Mouse (Mus musculus) embryo, embryonic 10 days (tissue): ENCODE results near the gene Defa22.
"Not testable (repeated sequence)": the region's sequence is repeated elsewhere in the genome, so short reads cannot be mapped to it uniquely, and the experiment has no call there.

Experiments used
- DNase-seq: peaks from one replicate; pipeline ENCODE4 v3.0.0-alpha.2; 2015; ENCODE audit warnings: low spot score

The Defa22 gene

DNA sequence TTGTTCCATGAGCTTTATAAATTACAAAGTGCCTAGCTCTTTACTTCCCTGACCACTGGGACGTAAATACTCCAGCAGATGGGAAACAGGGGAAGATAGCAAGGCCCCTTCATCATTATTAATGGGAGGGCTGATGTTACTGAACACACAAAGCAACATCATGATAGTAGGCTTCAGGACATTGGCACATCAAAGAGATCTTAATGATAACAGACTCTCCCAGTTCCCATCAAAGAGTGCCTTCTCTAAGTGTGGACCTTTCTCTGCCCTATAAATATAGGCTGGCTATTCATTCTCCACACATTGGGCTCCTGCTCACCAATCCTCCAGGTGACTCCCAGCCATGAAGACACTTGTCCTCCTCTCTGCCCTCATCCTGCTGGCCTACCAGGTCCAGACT, at the start of gene Defa22:
TSS of gene Defa22 (plus strand) at position 301 of the 400 bp plus-strand sequence.
- DNase-seq, result not testable (repeated sequence)

DNA sequence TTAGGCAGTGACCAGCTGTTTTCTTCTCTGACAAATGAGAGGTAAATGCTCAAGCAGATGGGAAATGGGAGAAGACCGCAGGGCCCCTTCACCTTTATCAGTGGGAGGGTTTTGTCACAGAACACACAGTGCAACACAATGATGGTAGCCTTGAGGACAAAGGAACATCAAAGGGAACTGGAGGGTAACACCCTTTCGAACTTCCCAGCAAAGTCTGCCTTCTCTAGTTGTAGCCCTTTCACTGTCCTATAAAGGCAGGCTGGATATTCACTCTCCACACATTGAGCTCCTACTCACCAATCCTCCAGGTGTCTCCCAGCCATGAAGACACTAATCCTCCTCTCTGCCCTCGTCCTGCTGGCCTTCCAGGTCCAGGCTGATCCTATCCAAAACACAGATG, 27.7 kb upstream of the Defa22 start, which contains the start of gene Defa30:
TSS of gene Defa30 (plus strand) at position 301 of the 400 bp plus-strand sequence.
- not testable (repeated sequence) for DNase-seq

DNA sequence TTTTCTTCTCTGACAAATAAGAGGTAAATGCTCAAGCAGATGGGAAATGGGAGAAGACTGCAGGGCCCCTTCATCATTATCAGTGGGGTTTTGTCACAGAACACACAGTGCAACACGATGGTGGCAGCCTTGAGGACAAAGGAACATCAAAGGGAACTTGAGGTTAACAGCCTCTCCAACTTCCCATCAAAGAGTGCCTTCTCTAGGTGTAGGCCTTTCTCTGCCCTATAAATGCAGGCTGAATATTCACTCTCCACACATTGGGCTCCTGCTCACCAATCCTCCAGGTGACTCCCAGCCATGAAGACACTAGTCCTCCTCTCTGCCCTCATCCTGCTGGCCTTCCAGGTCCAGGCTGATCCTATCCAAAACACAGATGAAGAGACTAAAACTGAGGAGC, 29.2 kb downstream of the Defa22 start, which contains the start of gene Defa31:
TSS of gene Defa31 (plus strand) at position 301 of the 400 bp plus-strand sequence.
- not testable (repeated sequence) for DNase-seq

DNA sequence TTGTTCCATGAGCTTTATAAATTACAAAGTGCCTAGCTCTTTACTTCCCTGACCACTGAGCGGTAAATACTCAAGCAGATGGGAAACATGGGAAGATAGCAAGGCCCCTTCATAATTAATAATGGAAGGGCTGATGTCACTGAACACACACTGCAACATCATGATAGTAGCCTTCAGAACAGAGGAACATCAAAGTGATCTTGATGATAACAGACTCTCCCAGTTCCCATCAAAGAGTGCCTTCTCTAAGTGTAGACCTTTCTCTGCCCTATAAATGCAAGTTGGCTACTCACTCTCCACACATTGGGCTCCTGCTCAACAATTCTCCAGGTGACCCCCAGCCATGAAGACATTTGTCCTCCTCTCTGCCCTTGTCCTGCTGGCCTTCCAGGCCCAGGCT, 39.2 kb downstream of the Defa22 start, which contains the start of gene Gm15293:
TSS of gene Gm15293 (plus strand) at position 301 of the 400 bp plus-strand sequence.
- not testable (repeated sequence) for DNase-seq
